Mouse (Mus musculus): ENCODE results near the gene Mpv17l2. TPM values are rescaled to one million over a fixed set of nuclear protein-coding genes. Genes with fewer than 3 reads are reported as not detected.

The Mpv17l2 gene
- total RNA-seq, 2 experiments from 2014 or later = 35.8 to 37.1 TPM

- peak in 1 of 2 experiments; percentile 83 for DNase-seq (ENCODE audit: extremely low spot score in 1 of 2, low spot score in 2 of 2)
- intact Hi-C loops (cut with DNase I) = no loop called here
Observed at GRCm38 (mm10) chr8:70792700-70793099, 32.0 kb upstream of the Mpv17l2 start.

GRCm38 (mm10) chr8:70791975-70792691, 31.4 kb upstream of the Mpv17l2 start:
- peak; percentile 95 to 98 for DNase-seq (ENCODE audit: extremely low spot score in 1 of 2, low spot score in 2 of 2)
- intact Hi-C loops (cut with DNase I) = no loop called here

GRCm38 (mm10) chr8:70791294-70791701, 30.6 kb upstream of the Mpv17l2 start:
- DNase-seq (ENCODE audit: extremely low spot score in 1 of 2, low spot score in 2 of 2) = peak in 1 of 2 experiments; percentile 63
- intact Hi-C loops (cut with DNase I) = no loop called here

DNA sequence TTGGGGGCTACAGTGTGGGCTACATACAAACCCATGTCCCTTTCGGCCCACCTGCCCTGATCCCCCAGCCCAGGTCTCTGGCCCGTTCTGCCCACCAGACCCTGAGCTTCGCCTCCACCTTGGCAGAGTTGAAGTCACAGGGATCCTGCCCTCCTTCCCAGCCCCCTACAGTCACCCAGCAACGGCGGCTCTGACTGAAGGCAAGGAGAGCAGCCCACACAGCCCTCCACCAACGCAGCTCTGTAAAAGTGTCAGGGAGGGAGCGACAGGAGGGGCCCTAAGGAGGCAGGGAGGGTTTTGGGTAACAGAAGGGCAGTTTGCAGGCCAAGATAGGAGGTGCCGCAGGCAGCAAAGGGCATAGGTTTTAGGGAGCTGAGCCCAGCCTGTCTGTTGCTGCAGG, 30.1 kb upstream of the Mpv17l2 start:
- intact Hi-C loops (cut with DNase I) = no loop called here
- peak in 1 of 2 experiments; percentile 53 for DNase-seq (ENCODE audit: extremely low spot score in 1 of 2, low spot score in 2 of 2)

DNA sequence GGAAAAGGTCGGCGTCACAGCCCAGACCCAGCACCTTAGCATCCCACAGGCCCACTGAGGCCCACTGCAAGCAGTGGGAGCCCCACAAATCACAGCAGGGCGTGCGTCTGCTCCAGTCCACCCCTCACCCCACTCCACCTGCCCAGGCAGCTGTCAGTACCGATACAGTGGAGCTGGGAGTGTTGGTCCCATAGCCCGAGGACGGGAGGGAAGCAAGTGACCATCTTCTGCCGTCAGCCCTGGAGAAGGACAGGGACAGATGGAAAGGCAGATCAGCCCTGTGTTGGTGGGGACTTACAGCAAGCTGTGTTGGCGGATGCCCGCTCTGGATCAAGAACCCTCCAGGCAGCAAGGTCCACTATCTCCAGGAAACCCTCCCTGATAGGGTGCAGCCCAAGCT, 28.3 kb upstream of the Mpv17l2 start:
- DNase-seq (ENCODE audit: extremely low spot score in 1 of 2, low spot score in 2 of 2) = peak in 1 of 2 experiments; percentile 36
- intact Hi-C loops (cut with DNase I) = no loop called here

DNA sequence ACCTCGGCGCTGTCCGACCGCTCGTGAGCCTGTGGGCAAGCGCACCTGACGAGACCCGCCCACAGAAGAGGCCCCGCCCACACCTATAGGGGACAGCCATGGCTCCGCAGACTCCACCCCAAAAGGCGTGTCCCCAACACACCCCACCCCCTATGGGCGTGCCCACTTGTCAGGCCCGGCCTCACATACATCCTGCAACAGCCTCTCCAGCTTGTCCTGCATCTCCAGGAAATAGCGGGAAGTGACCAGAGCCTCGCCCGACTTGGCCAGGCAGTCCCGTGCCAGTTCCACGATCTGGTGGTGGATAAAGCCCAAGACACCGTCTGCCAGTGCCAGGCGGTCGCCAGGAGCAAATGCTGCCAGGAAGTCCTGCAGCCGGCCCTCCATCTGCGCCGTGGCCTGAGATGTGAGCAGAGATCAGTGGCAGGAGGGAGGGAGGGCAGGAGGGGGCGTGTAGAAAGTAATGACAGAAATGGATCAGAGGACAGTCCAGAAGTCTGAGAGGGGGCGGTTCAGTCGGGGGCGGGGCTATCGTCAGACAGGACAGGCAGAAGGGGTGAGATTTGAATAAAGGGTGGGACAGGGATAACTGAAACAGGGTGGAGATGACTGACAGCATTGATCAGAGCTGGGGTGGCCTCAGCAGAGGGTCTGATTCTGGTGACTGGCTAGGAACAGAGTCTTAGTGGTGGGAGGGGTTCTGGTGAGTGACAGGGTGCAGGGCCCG, 27.4 kb upstream of the Mpv17l2 start:
- peak in 1 of 2 experiments; percentile 61 for DNase-seq (ENCODE audit: extremely low spot score in 1 of 2, low spot score in 2 of 2)
- intact Hi-C loops (cut with DNase I) = no loop called here

GRCm38 (mm10) chr8:70787051-70787445, 26.3 kb upstream of the Mpv17l2 start:
- intact Hi-C loops (cut with DNase I) = no loop called here
- DNase-seq (ENCODE audit: extremely low spot score in 1 of 2, low spot score in 2 of 2) = no peak

DNA sequence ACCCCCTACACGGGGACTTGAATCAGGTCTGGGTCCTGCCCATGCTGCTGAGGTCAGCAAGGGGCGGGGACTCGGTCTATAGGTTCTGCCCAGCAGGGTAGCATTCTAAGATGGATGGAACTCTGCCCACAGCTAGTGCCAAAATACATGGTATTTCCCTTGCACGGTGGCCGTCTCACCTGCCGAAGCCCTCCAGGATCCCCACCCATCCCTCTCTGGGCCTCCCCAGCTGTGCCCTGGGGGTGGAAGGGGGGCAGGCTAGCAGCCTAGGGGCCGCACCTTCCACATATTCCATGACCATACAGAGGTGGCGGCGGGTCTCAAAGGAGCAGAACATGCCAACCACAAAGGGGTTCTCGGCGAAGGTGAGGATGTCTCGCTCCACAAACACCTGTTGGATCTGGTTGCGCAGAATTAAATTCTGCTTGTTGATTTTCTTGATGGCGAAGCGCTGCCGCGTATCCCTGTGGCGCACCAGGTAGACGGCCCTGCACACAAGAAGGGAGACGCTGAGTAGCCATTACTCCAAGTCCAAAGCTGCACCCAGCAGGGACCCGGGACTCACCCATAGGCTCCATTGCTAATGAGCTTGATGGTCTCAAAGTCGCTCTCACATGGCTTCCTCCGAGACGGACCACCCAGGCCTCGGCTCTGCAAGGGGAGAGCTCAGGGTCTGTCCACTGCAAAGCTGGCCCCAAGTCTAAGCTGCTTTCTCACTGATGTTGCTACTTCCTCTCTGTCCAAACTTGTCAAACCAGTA, 25.7 kb upstream of the Mpv17l2 start:
- no peak for DNase-seq (ENCODE audit: extremely low spot score in 1 of 2, low spot score in 2 of 2)
- intact Hi-C loops (cut with DNase I) = no loop called here

- no peak for DNase-seq (ENCODE audit: extremely low spot score in 1 of 2, low spot score in 2 of 2)
- intact Hi-C loops (cut with DNase I) = no loop called here
Observed at GRCm38 (mm10) chr8:70780093-70780492, 19.3 kb upstream of the Mpv17l2 start.

DNA sequence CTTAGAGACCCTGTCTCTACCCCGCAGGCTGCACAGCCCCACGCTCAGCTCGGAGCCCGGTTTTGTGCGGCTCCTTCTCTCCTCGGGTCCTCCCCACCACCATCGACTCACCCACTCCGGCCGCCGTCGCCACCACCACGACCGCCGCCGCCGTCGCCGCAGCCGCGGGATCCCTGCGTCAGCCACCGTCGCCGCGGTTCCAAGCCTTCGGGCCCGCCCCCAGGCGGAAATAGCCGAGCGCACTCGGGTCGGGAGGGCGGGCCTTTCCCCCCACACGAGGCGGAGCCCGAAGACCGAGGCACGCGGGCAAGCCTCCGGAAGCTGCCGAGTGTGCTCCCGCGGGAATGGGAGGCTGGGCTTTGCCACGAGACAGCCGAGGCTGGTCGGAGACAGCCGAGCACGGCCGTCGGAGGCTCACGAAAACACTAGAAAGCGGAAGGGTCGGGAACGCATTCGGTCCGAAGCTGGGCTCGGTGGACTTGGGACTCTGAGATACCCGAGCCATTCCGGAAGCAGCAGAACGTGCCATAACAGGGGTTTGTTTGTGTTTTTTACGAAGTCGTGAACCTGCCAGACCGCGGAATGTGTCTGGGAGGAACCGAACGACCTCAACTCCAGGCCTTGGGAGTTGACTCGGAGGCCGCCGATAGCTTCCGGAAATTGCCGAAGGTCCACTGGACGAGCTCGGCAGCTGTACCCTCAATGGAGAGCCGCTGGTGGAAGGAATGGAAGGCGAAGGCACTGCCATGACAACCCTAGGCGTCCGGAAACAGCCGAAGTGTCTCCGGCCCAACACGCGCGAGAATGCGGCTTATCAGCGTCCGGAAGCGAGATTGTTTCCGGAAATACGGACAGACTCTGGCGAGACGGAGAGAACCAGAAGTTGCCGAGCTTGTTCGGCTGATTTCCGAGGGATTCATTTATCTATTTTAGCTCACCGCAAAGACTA, 16.0 kb upstream of the Mpv17l2 start, which contains the start of gene Pik3r2:
Gene Pik3r2, minus strand, starts transcription at position 218 of the 949 bp plus-strand sequence.
- intact Hi-C loops (cut with DNase I) = no loop called here

DNA sequence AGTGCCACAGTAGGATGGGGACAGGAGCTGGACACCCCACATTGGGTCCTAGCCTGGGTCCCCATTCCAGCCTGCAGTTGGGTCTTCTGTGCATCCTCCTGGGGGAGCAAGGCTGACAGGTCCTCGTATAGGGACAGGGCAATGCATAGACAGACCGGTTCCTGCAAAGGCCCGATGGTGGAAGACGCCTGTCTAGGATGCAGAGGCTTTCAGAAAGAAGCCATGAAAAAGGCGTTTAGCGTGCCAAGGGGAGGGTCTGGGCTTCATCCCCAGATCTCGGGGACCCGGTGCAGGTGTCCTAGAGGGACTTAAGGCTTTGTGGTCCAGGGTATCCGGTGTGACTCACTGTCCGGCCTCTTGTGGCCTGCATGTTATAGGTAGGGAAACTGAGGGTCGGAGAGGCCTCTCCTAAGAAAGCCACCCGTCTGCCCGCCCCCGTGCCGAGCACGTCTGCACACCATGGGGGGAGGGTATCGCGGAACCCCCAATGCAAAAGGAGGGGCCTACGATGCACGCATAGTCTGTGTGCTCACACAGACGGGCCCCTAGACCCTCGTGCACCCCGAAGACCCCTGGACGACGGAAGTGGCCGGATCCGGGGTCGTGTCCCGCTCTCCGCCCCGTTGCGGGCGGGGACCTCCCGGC, 15.2 kb upstream of the Mpv17l2 start:
- peak in 1 of 2 experiments; percentile 73 for DNase-seq (ENCODE audit: extremely low spot score in 1 of 2, low spot score in 2 of 2)
- intact Hi-C loops (cut with DNase I) = no loop called here

More for the DNA sequence above, 16.0 kb upstream of the Mpv17l2 start, which contains the start of gene Pik3r2:
- peak; percentile 98 to 99 for DNase-seq (ENCODE audit: extremely low spot score in 1 of 2, low spot score in 2 of 2)

- intact Hi-C loops (cut with DNase I) = no loop called here
- no peak for DNase-seq (ENCODE audit: extremely low spot score in 1 of 2, low spot score in 2 of 2)
Observed at GRCm38 (mm10) chr8:70775227-70775626, 14.5 kb upstream of the Mpv17l2 start.

GRCm38 (mm10) chr8:70774740-70775139, 14.0 kb upstream of the Mpv17l2 start:
- DNase-seq (ENCODE audit: extremely low spot score in 1 of 2, low spot score in 2 of 2) = no peak
- intact Hi-C loops (cut with DNase I) = no loop called here

DNA sequence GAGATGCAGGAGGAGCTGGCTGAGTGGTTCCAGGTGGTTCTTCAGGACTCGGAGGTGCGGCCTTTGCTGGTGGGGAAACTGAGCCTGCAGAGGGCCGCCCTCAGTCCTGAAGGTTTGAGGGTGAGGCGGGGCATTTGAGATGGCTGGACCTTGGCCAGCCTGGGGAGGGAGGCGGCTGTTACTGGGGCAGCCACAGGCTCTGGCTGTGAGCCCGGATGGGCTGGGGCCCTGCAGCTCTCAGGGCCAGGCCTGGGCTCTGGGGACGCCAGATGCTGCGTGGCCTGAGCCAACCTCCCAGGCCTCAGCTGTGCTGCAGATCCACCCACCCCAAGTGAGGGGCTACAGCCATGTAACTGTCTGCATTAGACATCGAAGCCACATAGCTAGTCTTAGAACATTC, 13.1 kb upstream of the Mpv17l2 start:
- peak in 1 of 2 experiments; percentile 89 for DNase-seq (ENCODE audit: extremely low spot score in 1 of 2, low spot score in 2 of 2)
- intact Hi-C loops (cut with DNase I) = no loop called here

GRCm38 (mm10) chr8:70773410-70773809, 12.7 kb upstream of the Mpv17l2 start:
- DNase-seq (ENCODE audit: extremely low spot score in 1 of 2, low spot score in 2 of 2) = no peak
- intact Hi-C loops (cut with DNase I) = no loop called here

GRCm38 (mm10) chr8:70772890-70773289, 12.1 kb upstream of the Mpv17l2 start:
- no peak for DNase-seq (ENCODE audit: extremely low spot score in 1 of 2, low spot score in 2 of 2)
- intact Hi-C loops (cut with DNase I) = no loop called here

GRCm38 (mm10) chr8:70772075-70772474, 11.3 kb upstream of the Mpv17l2 start:
- intact Hi-C loops (cut with DNase I) = no loop called here
- no peak for DNase-seq (ENCODE audit: extremely low spot score in 1 of 2, low spot score in 2 of 2)

- no peak for DNase-seq (ENCODE audit: extremely low spot score in 1 of 2, low spot score in 2 of 2)
- intact Hi-C loops (cut with DNase I) = no loop called here
Observed at GRCm38 (mm10) chr8:70771217-70771616, 10.5 kb upstream of the Mpv17l2 start.

All from left cerebral cortex, postnatal 10 days (tissue).